Mouse (Mus musculus): ENCODE measurements around the gene Ccdc162.

GRCm38 (mm10) chr10:41684548-41684996, 31.9 kb downstream of the Ccdc162 start:
- TF ChIP-seq CTCF (IDR thresholded peaks at IDR 0.05; ENCODE audit: insufficient read depth, low read depth, low read length) (no peak), POLR2A (IDR thresholded peaks at IDR 0.05; ENCODE audit: insufficient read depth, low read depth, low read length) (no peak)

Measured in olfactory bulb, adult 2 months (tissue).